Mouse (Mus musculus) CH12.LX (cell line): ENCODE measurements around the gene Ptgr1. TPM values are rescaled to one million over a fixed set of nuclear protein-coding genes. Genes with fewer than 3 reads are reported as not detected.

ENCODE experiments used
- DNase-seq: peaks from one replicate; pipeline ENCODE4 v3.0.0-alpha.2; 2013; ENCODE audit errors: extremely low read depth
- H3K27ac ChIP-seq: 2 replicates; pipeline ENCODE4 v1.5.1; 2012; ENCODE audit warnings: low read depth, mild to moderate bottlenecking, control low read depth, moderate library complexity; ENCODE audit not compliant: insufficient read depth
- H3K27me3 ChIP-seq: replicated peaks from 2 replicates; pipeline ENCODE3; 2012; ENCODE audit warnings: inconsistent platforms
- H3K36me3 ChIP-seq, 2 experiments: replicated peaks in 1 of 2; 2 replicates each; pipeline versions ENCODE3 to v1.6.1; 2012; ENCODE audit warnings: inconsistent platforms in 1 of 2, low read length in 1 of 2, mild to moderate bottlenecking in 1 of 2, mixed read lengths in 1 of 2, moderate library complexity in 1 of 2; ENCODE audit not compliant: control insufficient read depth in 1 of 2, insufficient read depth in 1 of 2
- H3K4me1 ChIP-seq, 2 experiments: 2 replicates each; pipeline ENCODE4 v1.6.1; 2012; ENCODE audit warnings: inconsistent platforms in 1 of 2, moderate library complexity in 1 of 2; ENCODE audit not compliant: insufficient read depth in 2 of 2, control insufficient read depth in 1 of 2
- H3K4me2 ChIP-seq: 2 replicates; pipeline ENCODE4 v1.6.1; 2012; ENCODE audit warnings: low read depth, mild to moderate bottlenecking, control low read depth; ENCODE audit not compliant: poor library complexity, insufficient read depth, severe bottlenecking
- H3K4me3 ChIP-seq, 3 experiments: fragments of 150-350 bp in 1 of 3; sonication (generic) in 1 of 3; replicated peaks in 1 of 3; 2 replicates each; pipeline versions ENCODE3 to v1.5.1; 2011 to 2012; ENCODE audit warnings: low read depth in 2 of 3, low read length in 2 of 3, mild to moderate bottlenecking in 2 of 3, moderate library complexity in 2 of 3, control low read depth in 1 of 3, improper control_type of control experiment in 1 of 3, inconsistent platforms in 1 of 3, mixed read lengths in 1 of 3; ENCODE audit not compliant: poor library complexity in 1 of 3
- H3K79me2 ChIP-seq: replicated peaks from 2 replicates; pipeline ENCODE4 v1.6.1; 2012; ENCODE audit warnings: mild to moderate bottlenecking, moderate library complexity; ENCODE audit not compliant: control insufficient read depth, poor library complexity, insufficient read depth, severe bottlenecking; ENCODE audit errors: extremely low read depth
- H3K9ac ChIP-seq: 2 replicates; pipeline ENCODE4 v1.6.1; 2012; ENCODE audit warnings: low read depth, mild to moderate bottlenecking, control low read depth, moderate library complexity; ENCODE audit not compliant: insufficient read depth
- H3K9me3 ChIP-seq: replicated peaks from 2 replicates; pipeline ENCODE3; 2012; ENCODE audit warnings: low read length, inconsistent platforms, mixed read lengths
- BHLHE40 ChIP-seq: IDR thresholded peaks from 2 replicates; pipeline ENCODE4 v1.6.1; 2011; ENCODE audit warnings: mild to moderate bottlenecking, low read depth, low read length, improper control_type of control experiment
- CHD2 ChIP-seq: IDR thresholded peaks from 2 replicates; pipeline ENCODE4 v1.6.1; 2011; ENCODE audit warnings: low read length, improper control_type of control experiment
- CTCF ChIP-seq, 2 experiments: IDR thresholded peaks in 1 of 2; conservative IDR thresholded peaks in 1 of 2; 2 replicates each; pipeline ENCODE4 v1.5.1; 2011 to 2012; ENCODE audit warnings: low read depth in 2 of 2, low read length in 2 of 2, improper control_type of control experiment in 1 of 2, inconsistent platforms in 1 of 2, mild to moderate bottlenecking in 1 of 2, moderate library complexity in 1 of 2
- ELF1 ChIP-seq: IDR thresholded peaks from 2 replicates; pipeline ENCODE4 v1.6.1; 2014; ENCODE audit warnings: low read depth, mild to moderate bottlenecking, inconsistent platforms, low read length, improper control_type of control experiment
- GABPA ChIP-seq: IDR thresholded peaks from 2 replicates; pipeline ENCODE4 v1.6.1; 2012; ENCODE audit warnings: low read depth, low read length, improper control_type of control experiment, inconsistent platforms; ENCODE audit not compliant: insufficient replicate concordance
- IRF4 ChIP-seq: IDR thresholded peaks from 2 replicates; pipeline ENCODE4 v1.6.1; 2014; ENCODE audit warnings: low read depth, mild to moderate bottlenecking, inconsistent platforms, low read length, improper control_type of control experiment
- JUN ChIP-seq: IDR thresholded peaks from 2 replicates; pipeline ENCODE4 v1.6.1; 2011; ENCODE audit warnings: low read depth, mild to moderate bottlenecking, low read length, improper control_type of control experiment, moderate library complexity; ENCODE audit not compliant: insufficient read depth
- KAT2A ChIP-seq: IDR thresholded peaks from 2 replicates; pipeline ENCODE4 v1.6.1; 2012; ENCODE audit warnings: low read length, improper control_type of control experiment, inconsistent platforms; ENCODE audit not compliant: insufficient replicate concordance
- MAFK ChIP-seq: IDR thresholded peaks from 2 replicates; pipeline ENCODE4 v1.6.1; 2011; ENCODE audit warnings: low read length, improper control_type of control experiment; ENCODE audit not compliant: insufficient replicate concordance
- MEF2A ChIP-seq: IDR thresholded peaks from 2 replicates; pipeline ENCODE4 v1.6.1; 2014; ENCODE audit warnings: low read depth, mild to moderate bottlenecking, inconsistent platforms, low read length, improper control_type of control experiment, borderline replicate concordance
- MYC ChIP-seq: IDR thresholded peaks from 2 replicates; pipeline ENCODE4 v1.6.1; 2011; ENCODE audit warnings: low read depth, mild to moderate bottlenecking, improper control_type of control experiment, low read length
- POLR2AphosphoS2 ChIP-seq: IDR thresholded peaks from 2 replicates; pipeline ENCODE4 v1.6.1; 2011; ENCODE audit warnings: low read depth, low read length, improper control_type of control experiment
- SMC3 ChIP-seq: IDR thresholded peaks from 2 replicates; pipeline ENCODE4 v1.6.1; 2011; ENCODE audit warnings: low read depth, low read length, improper control_type of control experiment
- TBP ChIP-seq: conservative IDR thresholded peaks from 2 replicates; pipeline ENCODE4 v1.6.1; 2011; ENCODE audit warnings: low read depth, low read length, improper control_type of control experiment
- TCF12 ChIP-seq: IDR thresholded peaks from 2 replicates; pipeline ENCODE4 v1.6.1; 2014; ENCODE audit warnings: low read depth, mild to moderate bottlenecking, inconsistent platforms, low read length, improper control_type of control experiment
- USF2 ChIP-seq: conservative IDR thresholded peaks from 2 replicates; pipeline ENCODE4 v1.6.1; 2011; ENCODE audit warnings: low read depth, low read length, improper control_type of control experiment
- ZKSCAN1 ChIP-seq: IDR thresholded peaks from 2 replicates; pipeline ENCODE4 v1.6.1; 2012; ENCODE audit warnings: low read depth, inconsistent platforms, low read length, improper control_type of control experiment, borderline replicate concordance
- ZNF384 ChIP-seq: IDR thresholded peaks from 2 replicates; pipeline ENCODE4 v1.6.1; 2012; ENCODE audit warnings: low read depth, low read length, improper control_type of control experiment, inconsistent platforms
- dilution Hi-C: fragments of 300-500 bp; cut with MboI; formaldehyde crosslinking; loops from 2 replicates; pipeline ENCODE4 v1.14.3; 2020; ENCODE audit warnings: low sequenced_read_pairs; ENCODE audit not compliant: extremely low pct_unique_long_range_greater_than_20kb, extremely low pct_ligation_motif_present
- in situ Hi-C: fragments of 300-500 bp; cut with MboI; formaldehyde crosslinking; loops from 3 replicates; pipeline ENCODE4 v1.14.3; 2019; ENCODE audit warnings: low sequenced_read_pairs, low pct_ligation_motif_present, low pct_unique_long_range_greater_than_20kb, mixed read lengths
- polyA plus RNA-seq: library from polyadenylated mRNA; unstranded; fragments of >175 nt; gene quantifications from 2 replicates; pipeline ENCODE4 v1.2.1, GENCODE M21; 2012; ENCODE audit warnings: low read depth; ENCODE audit not compliant: insufficient read length
- total RNA-seq, 2 experiments: library from RNA; depleted of rRNA; stranded (reverse); fragments of 300-350 nt in 1 of 2; fragments of >200 nt in 1 of 2; gene quantifications; 2 replicates each; pipeline ENCODE4 v1.2.3; 2012 to 2014

The Ptgr1 gene
- total and polyA plus RNA-seq, 3 experiments: 2.4 to 7.2 (median 4.0) TPM

DNA sequence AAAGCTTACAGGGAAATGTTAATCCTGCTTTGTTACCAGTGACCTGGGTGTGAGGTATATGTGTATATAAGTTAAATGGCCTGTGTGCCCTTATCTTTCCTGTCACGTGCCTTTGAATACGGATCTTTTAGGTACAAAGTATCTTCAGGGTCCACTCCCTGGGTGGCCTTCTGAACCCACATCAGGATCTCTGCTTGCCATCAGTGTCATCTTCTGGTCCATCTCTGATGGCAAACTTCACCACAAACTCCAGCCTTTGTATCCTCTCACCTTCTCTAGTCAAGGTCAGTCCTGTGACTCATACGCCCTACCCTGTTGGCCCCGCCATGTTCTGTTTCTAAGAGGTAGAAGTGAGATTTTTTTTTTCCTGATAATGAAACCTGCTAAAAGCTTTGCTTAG, 7.8 kb upstream of the Ptgr1 start, which contains the start of gene Dnajc25:
Gene Dnajc25, plus strand, starts transcription at position 301 of the 400 bp plus-strand sequence.
- Histone ChIP-seq H3K27ac (no peak within 1 kb of the TSS), H3K4me3 (no peak within 1 kb of the TSS), H3K27me3 (no peaks in the 10 kb centered on the region), H3K9ac (no peak within 1 kb of the TSS), H3K79me2 (no peaks in the 10 kb centered on the region), H3K9me3 (no peaks in the 10 kb centered on the region), H3K4me2 (no peak within 1 kb of the TSS), H3K4me1 (peaks cover 0 to 29% of the 10 kb centered on the region in 2 experiments; a peak in 2 of 4 replicates), H3K36me3 (no peaks in the 10 kb centered on the region)
- in situ Hi-C loops: loop anchor here (10.0 kb wide), 1 partner anchor 50 kb away; no protein-coding TSS in a partner anchor
- dilution Hi-C loops: no loop called here
- DNase-seq: no peak
- TF ChIP-seq POLR2AphosphoS2 (no peak), TCF12 (no peak), ZNF384 (no peak), KAT2A (no peak), SMC3 (no peak), MYC (no peak), JUN (no peak), ELF1 (no peak), GABPA (no peak), ZKSCAN1 (no peak), MAFK (no peak), USF2 (no peak), IRF4 (no peak), CHD2 (no peak)

- no peak overlapping the region for H3K4me3 ChIP-seq
- H3K9me3 ChIP-seq: no peaks in the 10 kb centered on the region
- peaks cover 8 to 46% of the 10 kb centered on the region in 2 experiments; a peak in 3 of 4 replicates for H3K4me1 ChIP-seq
- no peak for DNase-seq
- dilution Hi-C loops: no loop called here
- H3K36me3 ChIP-seq: no peaks in the 10 kb centered on the region
- H3K27ac ChIP-seq: no peak overlapping the region
- in situ Hi-C loops: loop anchor here (10.0 kb wide), 1 partner anchor 53 kb away; no protein-coding TSS in a partner anchor
- no peak overlapping the region for H3K9ac ChIP-seq
- no peaks in the 10 kb centered on the region for H3K27me3 ChIP-seq
- H3K4me2 ChIP-seq: no peak overlapping the region
- TF ChIP-seq CTCF (conservative IDR thresholded peaks at IDR 0.05 in 1 of 2, IDR thresholded peaks at IDR 0.05 in 1 of 2; ENCODE audit: low read depth in 2 of 2, low read length in 2 of 2): no peak
- TF ChIP-seq BHLHE40: no peak
- TF ChIP-seq MEF2A: no peak
- TF ChIP-seq TBP: no peak
- TF ChIP-seq, all 38 proteins: peak for 0
- no peaks in the 10 kb centered on the region for H3K79me2 ChIP-seq
Measured at GRCm38 (mm10) chr4:58992195-58992594, 5.3 kb upstream of the Ptgr1 start.
